Mouse (Mus musculus) urinary bladder, adult 18-20 months (tissue): Measurements from ENCODE around the gene Zfp462.
A peak's percentile ranks its signal among the peaks of the same experiment; 100 is the strongest.
"Not testable (repeated sequence)": the region's sequence is repeated elsewhere in the genome, so short reads cannot be mapped to it uniquely, and the experiment has no call there.

Source experiments
- DNase-seq, 2 experiments: peaks; one replicate each; pipeline ENCODE4 v3.0.0; 2022; ENCODE audit warnings: low spot score in 2 of 2, mixed read lengths in 2 of 2

Zfp462 gene

GRCm38 (mm10) chr4:54944921-54945430 lies at the start of gene Zfp462:
Zfp462 (plus strand) TSS chr4:54945048.
- peak; percentile 51 to 56 for DNase-seq

- DNase-seq = no peak
Measured at GRCm38 (mm10) chr4:54896017-54896416, 48.8 kb upstream of the Zfp462 start.

GRCm38 (mm10) chr4:54904641-54905040 lies 40.2 kb upstream of the Zfp462 start:
- DNase-seq = no peak

GRCm38 (mm10) chr4:54905399-54905953 lies 39.4 kb upstream of the Zfp462 start:
- no peak for DNase-seq

GRCm38 (mm10) chr4:54910300-54910699 lies 34.5 kb upstream of the Zfp462 start:
- DNase-seq = no peak

- DNase-seq = no peak
Measured at GRCm38 (mm10) chr4:54918276-54918675, 26.6 kb upstream of the Zfp462 start.

GRCm38 (mm10) chr4:54923386-54923785 lies 21.5 kb upstream of the Zfp462 start:
- no peak for DNase-seq

GRCm38 (mm10) chr4:54924306-54924705 lies 20.5 kb upstream of the Zfp462 start:
- DNase-seq = no peak

- not testable (repeated sequence) for DNase-seq
Measured at GRCm38 (mm10) chr4:54926456-54926855, 18.4 kb upstream of the Zfp462 start.

- not testable (repeated sequence) for DNase-seq
Measured at GRCm38 (mm10) chr4:54927321-54928062, 17.4 kb upstream of the Zfp462 start.

GRCm38 (mm10) chr4:54929686-54930085 lies 15.2 kb upstream of the Zfp462 start:
- no peak for DNase-seq

GRCm38 (mm10) chr4:54932668-54933067 lies 12.2 kb upstream of the Zfp462 start:
- no peak for DNase-seq

GRCm38 (mm10) chr4:54937161-54937560 lies 7.7 kb upstream of the Zfp462 start:
- no peak for DNase-seq

GRCm38 (mm10) chr4:54945603-54946445 lies 976 bp downstream of the Zfp462 start:
- peak in 1 of 2 experiments; percentile 21 for DNase-seq

GRCm38 (mm10) chr4:54946662-54947055 lies 1.8 kb downstream of the Zfp462 start:
- no peak for DNase-seq

- peak in 1 of 2 experiments; percentile 30 for DNase-seq
Measured at GRCm38 (mm10) chr4:54947056-54947990, 2.5 kb downstream of the Zfp462 start.

- peak in 1 of 2 experiments; percentile 50 for DNase-seq
Measured at GRCm38 (mm10) chr4:54947991-54948615, 3.3 kb downstream of the Zfp462 start.

GRCm38 (mm10) chr4:54948616-54949560 lies 4.0 kb downstream of the Zfp462 start:
- DNase-seq = peak in 1 of 2 experiments; percentile 35

GRCm38 (mm10) chr4:54949561-54949940 lies 4.7 kb downstream of the Zfp462 start:
- DNase-seq = no peak
